Mouse (Mus musculus) spleen, adult 12 weeks (tissue): ENCODE data around the gene Itm2b.

Experiments used
- DNase-seq: peaks from one replicate; pipeline ENCODE4 v3.0.0; 2022; ENCODE audit warnings: low spot score

Itm2b gene

DNA sequence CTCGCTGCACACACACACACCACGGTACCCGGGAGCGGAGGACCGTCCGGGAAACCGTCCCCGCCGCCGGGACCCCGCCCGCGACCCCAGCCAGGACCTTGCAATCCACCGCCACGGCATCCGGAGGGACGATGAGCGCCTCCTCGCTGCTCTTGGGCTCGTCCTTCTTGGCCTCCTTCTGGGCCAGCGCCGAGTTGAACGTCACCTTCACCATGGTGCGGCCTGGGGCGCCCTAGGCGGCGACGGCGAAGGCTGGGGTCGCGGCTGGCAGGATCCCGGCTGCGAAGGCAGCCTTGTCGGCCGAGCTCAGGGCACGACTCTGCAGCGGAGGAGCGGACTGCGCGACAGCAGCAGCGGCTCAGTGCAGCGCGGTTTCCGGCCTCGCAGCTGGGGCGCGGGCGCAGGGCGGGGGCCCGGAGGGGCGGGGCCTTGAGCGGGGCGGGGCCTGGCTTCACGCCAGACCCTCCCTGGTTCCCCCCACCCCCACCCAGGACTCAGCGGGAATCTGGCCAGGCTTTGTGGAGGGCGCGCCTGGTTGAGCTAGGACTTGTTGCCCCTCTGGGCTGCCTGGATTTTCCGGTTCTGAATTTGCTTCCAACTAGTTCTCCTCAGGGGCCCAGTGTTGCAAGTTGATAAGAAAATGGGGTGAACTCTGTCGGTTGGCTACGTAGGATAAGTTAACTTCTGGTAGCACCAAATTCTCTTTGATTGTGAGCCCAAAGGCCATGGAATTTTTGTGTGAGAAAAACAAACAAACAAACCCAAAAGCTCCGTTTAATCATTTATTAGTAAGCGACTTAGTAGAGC, at the start of gene Itm2b:
Itm2b (minus strand) TSS at position 377 of the 807 bp plus-strand sequence.
- peak; percentile 77 for DNase-seq

DNA sequence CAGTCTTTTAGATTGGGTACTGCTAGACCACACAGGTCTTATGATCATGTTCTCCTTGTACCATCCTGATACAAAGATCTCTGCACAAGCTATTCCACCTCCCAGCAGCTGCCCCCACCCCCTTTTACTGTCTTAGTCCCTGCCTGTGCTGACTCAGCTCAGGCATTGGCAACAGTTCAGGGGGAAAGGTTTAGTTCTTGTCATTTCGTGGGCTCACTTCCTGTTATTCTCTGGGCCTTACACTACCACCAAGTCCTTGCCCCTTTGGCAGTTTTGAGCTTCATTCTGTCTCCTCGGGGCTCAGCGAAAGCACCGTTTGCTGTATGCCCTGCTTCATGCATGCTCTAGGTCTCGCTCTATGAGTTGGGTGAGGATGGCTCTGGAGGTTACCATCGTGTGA, 48.4 kb upstream of the Itm2b start:
- DNase-seq: no peak

- DNase-seq: no peak
Observed at GRCm38 (mm10) chr14:73430571-73430970, 45.5 kb upstream of the Itm2b start.

GRCm38 (mm10) chr14:73425571-73426041, 40.5 kb upstream of the Itm2b start:
- no peak for DNase-seq

DNA sequence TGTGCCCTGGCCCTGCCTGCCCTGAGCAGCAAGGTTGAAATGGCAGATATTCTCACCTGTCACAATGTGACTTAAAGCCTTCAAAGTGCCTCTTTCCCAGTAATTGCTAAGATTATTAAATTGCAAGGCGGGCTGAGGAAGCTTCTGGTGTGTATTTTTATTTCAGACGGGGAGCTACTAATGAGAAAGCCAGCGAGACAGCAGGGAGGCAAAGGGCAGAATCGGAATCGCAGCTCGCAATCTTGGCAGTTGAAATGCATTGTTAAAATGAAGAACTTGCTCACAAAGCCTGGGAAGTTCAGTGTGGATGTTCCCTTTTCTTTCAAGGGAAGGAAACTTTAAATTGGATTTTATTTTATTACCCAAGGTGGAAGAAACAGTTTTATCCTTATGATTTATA, 39.9 kb upstream of the Itm2b start:
- DNase-seq: no peak

DNA sequence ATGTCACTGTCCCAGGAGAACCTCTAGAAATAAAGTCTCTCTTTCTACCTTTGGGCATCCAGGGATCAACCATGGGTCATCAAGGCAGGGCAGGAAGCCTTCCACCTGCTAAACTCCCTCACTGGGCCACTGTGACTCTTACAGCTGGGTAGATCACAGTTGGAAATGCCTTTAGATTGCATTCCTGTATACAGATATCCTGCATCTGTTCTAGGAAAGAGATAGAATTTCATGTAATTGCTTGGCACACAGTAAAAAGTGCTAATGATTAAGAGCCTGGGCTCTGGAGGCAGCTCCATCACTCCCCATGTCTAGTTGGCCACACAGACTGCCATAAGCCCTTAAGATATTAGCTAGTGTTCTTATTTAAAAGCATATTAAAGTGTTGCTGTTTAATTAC, 38.5 kb upstream of the Itm2b start:
- DNase-seq: no peak

- DNase-seq: no peak
Observed at GRCm38 (mm10) chr14:73422621-73423020, 37.5 kb upstream of the Itm2b start.

GRCm38 (mm10) chr14:73421580-73421979, 36.5 kb upstream of the Itm2b start:
- no peak for DNase-seq

DNA sequence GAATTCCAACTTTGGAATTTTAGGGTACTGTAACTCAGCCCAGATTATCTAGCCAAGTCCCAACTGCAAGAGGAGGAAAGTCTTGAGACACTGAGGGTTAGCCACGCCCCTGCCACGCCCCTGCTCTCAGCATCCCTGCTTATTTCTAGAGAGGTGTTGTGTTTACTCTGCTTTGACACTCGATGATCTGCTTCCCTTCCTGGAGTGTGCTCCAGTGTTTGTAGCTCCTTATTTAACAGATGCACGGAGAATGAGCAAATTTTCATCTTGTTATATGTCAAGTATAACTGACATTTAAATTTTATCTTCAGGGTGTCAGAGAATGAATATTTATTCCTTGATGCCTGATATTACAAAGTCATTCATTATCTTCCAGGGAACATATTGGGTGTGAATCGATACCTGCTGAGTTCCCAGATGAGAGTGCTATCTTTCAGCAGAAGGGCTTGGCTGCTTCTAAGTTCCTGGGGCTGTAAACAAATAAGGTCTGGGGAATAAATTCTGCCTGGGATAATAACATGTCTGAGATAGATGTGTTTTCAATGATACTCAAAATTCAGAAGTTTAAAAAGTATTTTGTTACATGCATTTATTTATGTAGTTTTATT, 35.2 kb upstream of the Itm2b start:
- DNase-seq: no peak

DNA sequence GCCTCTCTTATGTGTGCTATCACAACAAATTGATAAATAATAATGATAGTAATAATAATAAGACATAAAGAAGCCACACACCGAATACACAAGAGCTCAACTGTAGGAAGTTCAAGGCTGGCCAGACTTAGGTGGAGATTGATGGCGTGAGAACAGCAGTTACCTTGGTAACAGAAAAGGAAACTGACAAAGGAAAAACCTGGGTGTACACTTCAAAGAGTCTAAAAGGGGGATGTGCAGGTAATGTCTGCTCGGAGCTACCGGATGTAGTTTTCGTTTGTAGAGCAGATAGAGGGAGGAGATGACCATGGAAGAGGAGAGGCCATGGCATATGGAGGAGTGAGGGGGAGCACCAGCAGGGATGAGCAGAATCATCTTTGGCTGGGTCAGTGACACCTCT, 31.4 kb upstream of the Itm2b start:
- no peak for DNase-seq

DNA sequence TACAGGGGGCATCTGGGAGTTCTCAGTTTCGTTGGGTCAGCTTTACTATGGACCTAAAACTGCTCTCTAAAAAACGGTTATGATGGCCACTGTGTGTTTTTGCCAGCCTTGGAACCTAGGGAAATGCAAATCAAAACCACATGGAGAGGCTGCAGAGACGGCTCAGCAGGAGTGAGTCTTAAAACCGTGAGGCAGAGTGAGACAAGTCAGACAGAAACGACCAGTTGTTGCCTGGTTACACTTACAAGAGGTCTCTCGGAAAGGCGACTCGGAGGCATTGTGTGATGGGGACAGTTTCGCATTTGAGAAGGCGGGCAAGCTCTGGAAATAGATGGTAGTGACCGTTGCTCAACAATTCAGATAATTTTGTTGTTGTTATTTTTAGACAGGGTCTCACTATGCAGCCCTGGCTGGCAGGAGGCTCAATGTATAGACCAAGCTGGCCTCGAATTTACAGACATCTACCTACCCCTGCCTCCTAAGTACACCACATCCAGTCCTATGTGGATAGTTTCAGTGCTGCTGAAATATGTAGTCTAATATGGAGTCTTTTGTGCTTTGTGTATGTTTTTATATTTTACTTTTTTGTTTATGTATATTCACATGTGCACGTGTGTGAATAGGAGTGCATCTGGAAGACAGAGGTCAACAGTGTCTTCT, 30.4 kb upstream of the Itm2b start:
- DNase-seq: no peak

GRCm38 (mm10) chr14:73411729-73412128, 26.6 kb upstream of the Itm2b start:
- no peak for DNase-seq

DNA sequence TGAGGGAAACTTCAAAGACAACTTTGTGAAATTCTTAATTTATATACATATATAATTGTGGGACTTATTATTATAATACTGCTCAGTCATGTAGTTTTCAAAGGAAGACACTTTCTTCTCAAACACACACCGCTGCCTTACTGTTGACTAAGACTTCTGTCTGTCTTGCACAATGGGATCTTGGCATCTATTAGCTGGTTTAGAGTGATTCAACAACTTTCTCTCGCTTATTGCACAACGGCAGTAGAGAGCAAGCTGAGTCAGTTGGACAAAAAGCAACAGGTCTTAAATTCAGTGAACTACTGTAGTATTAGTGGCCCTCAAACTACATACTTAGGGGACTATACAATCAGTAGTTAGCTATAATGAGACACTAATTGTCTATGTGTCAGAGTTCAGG, 25.0 kb upstream of the Itm2b start:
- DNase-seq: no peak

DNA sequence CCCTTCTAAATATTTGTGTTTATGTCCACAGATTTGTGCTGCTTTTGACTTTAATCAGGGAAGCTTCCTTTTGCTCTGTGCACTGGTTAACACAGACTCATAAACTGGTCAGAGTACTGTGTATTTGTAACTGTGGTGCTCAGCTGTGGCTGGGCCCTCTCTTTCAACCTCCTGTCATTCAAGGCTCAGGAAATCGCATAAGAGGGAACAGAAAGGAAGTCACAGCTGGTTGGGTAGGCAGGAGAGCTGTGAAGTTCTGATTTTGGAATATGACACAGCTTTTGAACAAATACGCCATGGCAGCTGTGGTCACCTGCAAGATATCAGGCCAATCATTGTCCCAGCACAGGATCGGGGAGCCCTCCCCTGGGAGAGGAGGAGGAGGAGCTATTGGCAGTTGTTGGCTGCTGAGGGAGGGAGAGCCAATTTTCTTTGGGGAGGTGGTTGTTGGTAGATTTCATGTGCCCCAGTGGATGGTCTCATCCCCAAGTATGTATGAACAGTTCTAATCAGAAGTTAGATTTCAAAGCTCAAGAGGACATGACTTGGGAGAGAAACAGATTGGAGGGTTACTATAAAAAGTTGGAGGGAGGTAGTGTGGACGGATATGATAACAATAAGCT, 23.2 kb upstream of the Itm2b start:
- no peak for DNase-seq

- no peak for DNase-seq
Observed at GRCm38 (mm10) chr14:73404016-73404415, 18.9 kb upstream of the Itm2b start.

- DNase-seq: no peak
Observed at GRCm38 (mm10) chr14:73403351-73403750, 18.3 kb upstream of the Itm2b start.

GRCm38 (mm10) chr14:73402296-73403035, 17.4 kb upstream of the Itm2b start:
- no peak for DNase-seq

DNA sequence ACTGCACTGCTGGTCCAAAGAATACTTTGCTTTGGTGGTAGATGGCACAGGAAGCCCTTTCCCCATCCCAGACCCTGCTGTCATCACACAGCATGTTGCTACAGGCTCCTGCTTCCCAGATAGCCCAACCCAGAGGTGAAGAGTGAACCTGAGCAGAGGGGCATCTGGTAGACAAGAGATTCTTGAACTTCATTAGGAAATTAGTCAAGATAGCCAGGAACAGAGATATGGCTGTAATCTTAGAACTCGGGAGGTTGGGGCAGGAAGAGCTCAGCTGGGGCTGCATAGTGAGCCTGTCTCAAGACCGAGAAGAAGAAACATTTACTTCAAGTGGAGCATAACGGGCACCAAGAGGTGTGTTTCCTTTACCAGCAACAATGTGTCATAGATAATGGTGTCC, 16.3 kb upstream of the Itm2b start:
- no peak for DNase-seq

- no peak for DNase-seq
Observed at GRCm38 (mm10) chr14:73399866-73400618, 15.0 kb upstream of the Itm2b start.

DNA sequence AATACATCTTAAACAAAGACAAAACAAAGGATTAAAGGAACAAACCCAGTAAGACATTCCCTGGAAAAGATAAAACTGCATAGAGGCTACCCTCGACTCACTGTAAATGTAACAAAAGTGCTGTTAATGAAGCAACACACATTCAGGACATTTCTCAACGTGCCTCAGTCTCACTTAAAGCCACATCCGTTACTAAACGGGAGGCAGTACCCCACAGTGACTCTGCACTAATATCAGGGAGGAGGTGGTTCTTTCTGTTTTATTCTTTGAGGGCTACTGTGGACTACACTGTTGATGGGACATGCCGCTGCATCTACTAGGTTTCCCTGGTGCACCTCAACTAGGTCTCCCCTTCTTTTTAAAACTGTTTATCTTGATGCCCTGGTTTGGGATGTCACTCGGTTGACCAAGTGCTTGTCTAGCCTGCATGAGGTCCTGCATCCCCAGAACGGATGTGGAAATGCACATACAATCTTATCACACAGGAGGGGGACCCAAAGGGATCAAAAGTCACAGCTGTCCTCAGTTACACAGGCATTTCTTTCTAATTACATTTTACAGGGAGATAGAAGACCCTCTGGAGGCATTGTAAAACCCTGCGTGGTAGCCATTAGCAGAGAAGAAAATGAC, 13.4 kb upstream of the Itm2b start:
- DNase-seq: no peak

DNA sequence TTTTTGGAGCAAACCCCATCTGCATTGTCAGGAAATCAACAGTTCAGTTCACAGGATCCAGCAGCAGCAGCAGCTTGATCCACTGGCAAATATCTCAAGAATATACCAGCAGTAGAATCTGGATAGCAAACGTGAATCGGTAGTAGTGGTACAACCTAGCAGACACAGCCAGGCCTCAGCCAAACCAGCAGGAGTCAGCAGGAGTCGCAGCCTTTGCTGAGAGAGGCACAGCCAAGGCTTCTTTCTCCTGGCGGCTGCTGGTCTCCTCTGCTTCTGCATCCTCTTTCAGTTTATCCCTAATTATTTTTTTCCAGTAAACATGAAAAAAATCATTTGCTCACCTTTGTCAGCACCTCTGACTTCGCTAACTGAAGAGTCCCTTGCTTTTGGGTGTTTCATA, 10.7 kb upstream of the Itm2b start:
- no peak for DNase-seq
